Mouse (Mus musculus) adrenal gland, postnatal 4 days (tissue): ENCODE data around the gene Nlrc4. TPM values are rescaled to one million over a fixed set of nuclear protein-coding genes. Genes with fewer than 3 reads are reported as not detected.

Source experiments
- DNase-seq, 2 experiments: peaks; one replicate each; pipeline ENCODE4 v3.0.0; 2021 to 2022; ENCODE audit warnings: low spot score in 2 of 2, mixed read lengths in 2 of 2
- total RNA-seq, 2 experiments: library from RNA; stranded (reverse); gene quantifications; 2 replicates each; pipeline ENCODE4 v1.2.3; 2021

The Nlrc4 gene
- total RNA-seq, 2 experiments from 2014 or later = 0.68 to 0.70 TPM

DNA sequence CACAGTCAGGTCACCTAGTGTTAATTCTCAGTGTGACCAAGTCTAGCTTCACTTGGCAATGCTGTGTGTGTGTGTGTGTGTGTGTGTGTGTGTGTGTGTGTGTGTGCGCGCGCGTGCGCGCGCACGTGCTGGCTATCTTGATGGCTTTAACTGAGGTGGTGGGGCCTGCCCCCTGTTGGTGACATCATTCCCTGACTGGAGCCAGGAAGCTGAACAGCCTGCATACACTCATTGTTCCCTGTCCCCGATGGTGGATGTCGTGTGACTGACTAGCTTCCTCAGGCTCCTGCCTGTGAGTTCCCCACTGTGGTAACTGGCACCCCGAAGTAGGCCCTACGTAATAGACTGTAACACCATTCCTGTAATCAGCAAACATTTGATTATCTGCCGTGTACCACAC, 27.5 kb downstream of the Nlrc4 start:
- DNase-seq = no peak

DNA sequence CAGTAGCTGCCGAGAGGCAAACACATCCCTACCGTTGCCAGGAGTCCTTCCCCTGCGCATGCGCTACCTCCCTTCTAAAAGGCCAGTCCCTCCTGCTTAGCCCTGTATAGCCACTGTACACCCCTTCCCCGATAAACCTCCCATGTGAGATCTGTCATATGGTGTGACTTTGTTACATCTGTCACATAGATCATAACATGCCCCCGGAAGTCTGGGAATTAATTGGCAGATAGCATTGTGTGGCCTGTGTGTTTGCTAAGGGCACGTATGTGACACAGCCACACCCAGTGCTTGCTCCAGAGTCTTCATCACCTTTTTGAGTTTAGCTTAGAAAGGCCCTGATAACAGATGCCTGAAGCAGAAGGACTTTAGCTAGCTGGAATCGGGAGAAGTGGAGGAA, 28.9 kb downstream of the Nlrc4 start:
- DNase-seq = no peak

DNA sequence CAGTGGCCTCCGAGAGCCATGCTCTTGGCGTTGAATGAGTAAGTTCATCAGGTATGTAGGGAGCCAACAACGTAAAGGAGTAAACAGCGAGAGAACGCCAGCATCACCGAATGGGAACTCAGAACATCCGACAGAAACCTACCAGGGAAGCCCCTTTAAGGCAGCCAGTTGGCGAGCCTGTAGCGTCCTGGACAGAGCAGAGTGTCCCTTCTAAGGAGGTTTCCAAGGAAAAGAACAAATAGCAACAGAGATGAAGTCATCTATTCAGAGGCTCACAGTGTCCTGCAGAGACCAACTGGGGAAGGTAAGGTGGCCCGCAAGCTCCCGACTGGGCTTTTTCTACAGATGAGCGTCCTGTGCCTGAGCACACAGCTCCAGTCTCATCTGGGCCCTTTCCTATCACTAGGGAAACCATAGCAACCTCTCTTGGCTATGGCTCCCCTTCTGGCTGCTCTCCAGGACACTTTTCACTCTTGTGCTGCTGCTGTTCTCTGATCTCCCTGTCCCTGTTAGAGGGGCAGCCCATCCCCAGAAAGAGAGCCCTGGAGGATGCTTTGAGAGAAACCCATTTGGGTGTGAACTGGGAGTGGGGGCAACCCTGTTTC, 34.4 kb downstream of the Nlrc4 start:
- no peak for DNase-seq

GRCm38 (mm10) chr17:74420656-74421055, 38.3 kb downstream of the Nlrc4 start:
- DNase-seq = no peak

DNA sequence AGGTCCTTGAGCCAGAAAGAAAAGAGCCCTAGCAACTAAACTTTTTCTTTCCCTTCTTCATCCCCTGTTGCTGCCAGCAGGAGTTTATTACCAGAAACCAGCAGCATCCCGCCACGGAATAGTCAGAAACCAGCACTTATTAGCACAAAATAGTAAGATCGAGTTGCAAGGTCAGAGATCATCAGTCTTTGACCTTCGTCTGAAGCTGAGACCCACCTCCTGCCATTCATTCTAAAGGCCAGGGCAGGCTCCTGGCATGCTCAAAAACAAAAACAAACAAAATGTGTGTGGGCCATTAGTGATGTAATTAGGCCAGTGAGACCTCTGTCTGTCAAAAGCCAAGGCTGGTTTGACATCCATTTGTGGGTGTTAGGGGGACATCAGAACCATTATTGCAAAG, 40.8 kb downstream of the Nlrc4 start:
- DNase-seq = no peak

- no peak for DNase-seq
Measured at GRCm38 (mm10) chr17:74416841-74417360, 42.0 kb downstream of the Nlrc4 start.

DNA sequence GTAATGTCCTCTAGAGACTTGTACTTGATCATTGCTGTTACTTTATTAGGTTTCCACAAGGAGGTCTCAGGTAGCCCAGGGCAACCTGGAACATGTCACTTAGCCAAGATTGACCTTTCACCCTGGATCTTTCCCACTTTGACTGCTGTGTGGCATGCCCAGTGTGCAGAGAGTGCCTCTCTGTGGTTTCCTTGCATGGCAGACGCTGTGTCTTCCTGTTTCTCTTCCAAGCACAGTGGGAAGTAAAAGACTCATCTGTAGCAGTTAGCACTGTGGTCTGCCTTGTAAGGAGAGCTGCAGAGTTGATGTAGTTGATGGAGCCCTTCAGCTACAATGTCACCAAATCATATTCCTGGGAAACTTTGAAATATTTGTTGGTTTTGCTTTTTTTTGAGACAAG, 44.3 kb downstream of the Nlrc4 start:
- no peak for DNase-seq

- no peak for DNase-seq
Measured at GRCm38 (mm10) chr17:74413324-74413723, 45.6 kb downstream of the Nlrc4 start.

- no peak for DNase-seq
Measured at GRCm38 (mm10) chr17:74409722-74410121, 49.2 kb downstream of the Nlrc4 start.

DNA sequence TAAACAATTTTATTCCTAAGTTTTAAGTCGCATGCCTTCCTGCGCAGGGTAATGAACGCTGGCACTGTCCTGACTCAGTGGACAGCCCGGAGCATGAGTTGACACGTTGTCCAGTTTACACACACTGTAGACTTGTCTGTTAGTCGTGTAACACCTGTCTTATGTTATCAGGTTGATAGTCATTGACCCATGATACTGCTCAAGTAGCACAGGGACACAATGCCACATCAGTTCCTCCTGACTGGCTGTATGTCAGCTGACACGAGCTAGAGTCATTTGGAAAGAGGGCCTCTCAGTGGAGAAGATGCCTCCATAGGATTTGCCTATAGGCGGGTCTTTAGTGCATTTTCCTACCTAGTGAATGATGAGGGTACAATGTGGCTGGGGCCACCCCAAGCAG, 52.5 kb downstream of the Nlrc4 start:
- no peak for DNase-seq

DNA sequence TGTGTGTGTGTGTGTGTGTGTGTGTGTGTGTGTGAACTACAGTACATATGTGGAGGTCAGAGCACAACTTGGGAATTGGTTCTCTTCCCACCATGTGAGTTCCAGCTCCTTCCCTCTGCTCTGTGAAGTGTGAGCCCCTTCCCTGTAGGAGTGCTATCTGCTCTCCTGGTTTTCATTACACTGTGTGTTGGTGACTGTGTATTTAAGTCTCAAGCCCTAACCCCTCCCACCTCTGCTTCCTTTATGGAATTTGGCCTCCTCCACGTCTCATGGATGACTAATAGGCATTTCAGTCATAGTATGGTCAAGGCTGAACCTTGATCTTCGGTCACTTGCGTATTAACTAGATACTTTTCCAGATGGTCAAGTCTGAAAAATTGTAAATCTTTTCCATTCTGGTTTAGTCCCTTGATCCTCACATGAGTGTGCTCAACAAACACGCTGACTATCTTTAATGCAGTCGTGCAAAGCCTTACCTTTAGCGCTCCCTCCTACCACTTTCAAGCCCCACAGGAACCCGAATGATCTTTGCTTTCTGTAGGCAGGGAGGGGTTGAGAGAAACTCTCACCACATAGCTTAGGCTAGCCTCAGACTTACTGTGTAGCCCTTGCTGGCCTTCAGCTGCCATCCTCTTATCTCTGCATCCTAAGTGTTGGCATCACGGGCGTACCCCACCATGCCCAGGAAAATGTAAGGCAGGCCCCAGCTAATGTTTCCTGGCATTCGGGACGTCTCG, 56.3 kb downstream of the Nlrc4 start:
- no peak for DNase-seq

DNA sequence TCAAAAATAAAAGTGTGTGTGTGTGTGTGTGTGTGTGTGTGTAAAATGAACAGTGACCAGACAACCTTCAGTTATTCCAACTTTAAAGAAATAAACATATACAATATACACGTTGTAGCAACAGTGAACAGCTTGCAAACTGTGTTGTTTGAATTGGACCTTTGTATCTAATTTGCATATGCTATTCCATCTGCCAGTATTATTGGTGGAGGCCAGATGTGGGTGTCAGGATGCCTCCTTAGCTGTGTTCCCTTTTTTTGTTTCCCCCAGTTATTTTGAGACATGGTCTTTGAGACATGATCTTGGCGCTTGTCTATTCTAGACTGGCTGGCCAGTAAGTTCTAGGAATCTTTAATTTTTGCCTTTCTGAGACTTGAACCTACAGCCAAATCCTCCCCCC, 61.8 kb downstream of the Nlrc4 start:
- DNase-seq = no peak

DNA sequence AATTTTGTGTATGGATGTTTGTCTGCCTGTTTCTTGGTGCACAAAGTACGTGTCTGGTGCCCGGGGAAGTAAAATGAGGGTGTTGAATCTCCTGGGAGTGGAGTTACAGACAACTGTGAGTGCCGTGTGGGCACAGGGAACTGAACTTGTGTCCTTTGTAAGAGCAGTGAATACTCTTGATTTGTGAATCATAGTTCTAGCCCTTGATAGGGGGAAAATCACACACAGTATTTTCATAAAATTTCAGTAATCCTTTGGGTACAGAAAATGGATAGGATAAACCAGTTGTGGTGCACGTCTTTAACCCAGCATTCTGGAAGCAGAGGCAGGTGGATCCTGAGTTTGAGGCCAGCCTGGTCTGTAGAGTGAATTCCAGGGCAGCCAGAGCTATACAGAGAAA, 62.2 kb downstream of the Nlrc4 start:
- no peak for DNase-seq

DNA sequence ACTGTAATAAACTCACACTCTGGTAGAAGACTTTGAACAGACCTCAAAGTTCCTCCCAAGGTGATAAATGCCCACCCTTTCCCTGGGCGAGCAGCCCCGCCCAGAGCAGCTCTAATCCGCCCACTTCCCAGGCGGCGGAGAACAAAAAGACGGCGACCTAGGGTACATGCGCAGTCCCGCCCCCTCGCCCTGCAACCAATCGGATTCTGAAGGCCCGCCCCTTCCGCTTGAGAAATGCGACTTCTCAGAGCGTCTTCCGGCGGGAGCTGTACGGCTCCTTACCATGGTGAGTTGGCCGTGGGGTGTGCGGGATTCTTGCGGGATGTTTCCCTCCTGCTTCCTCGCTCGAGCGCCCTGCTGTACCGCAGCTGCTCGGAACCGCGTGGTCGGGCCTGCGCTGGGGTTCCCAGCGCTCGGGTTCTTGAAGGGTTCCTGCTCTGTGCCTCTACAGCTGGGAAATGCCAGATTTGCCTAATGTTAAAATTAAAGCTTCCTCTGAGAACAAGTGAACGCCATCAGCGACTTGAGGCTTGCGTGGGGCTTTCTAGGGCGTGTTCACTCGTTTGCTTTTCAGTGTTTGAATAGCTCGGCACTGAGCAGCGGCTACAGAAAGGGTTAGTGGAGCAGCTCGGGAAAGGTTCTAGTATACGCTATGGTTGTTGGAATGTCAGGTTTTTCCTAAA, 63.4 kb downstream of the Nlrc4 start, which contains the start of gene Slc30a6:
Gene Slc30a6 (plus strand): TSS at position 226 of the 683 bp plus-strand sequence.
- DNase-seq = peak; percentile 79 to 89

- DNase-seq = no peak
Measured at GRCm38 (mm10) chr17:74394855-74395254, 64.1 kb downstream of the Nlrc4 start.

GRCm38 (mm10) chr17:74394381-74394780, 64.6 kb downstream of the Nlrc4 start:
- no peak for DNase-seq

DNA sequence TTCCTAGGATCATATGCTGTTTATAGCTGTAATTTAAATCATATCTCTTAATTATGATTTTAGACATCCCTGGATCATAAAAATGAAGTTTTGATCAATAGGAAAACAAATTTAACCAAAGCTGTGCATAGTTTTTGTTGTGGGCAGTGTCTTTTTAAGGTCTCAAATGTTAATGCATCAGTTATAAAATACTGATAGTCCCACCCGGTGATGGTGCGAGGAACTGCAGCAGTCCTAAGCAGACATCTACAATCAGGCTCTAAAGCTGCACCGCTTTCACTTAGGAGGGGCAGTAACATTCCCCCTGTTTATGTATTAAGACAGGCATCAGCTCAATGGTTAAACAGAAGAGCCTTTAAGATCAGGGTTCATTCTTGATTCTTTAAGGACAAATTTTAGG, 69.1 kb downstream of the Nlrc4 start:
- DNase-seq = no peak

DNA sequence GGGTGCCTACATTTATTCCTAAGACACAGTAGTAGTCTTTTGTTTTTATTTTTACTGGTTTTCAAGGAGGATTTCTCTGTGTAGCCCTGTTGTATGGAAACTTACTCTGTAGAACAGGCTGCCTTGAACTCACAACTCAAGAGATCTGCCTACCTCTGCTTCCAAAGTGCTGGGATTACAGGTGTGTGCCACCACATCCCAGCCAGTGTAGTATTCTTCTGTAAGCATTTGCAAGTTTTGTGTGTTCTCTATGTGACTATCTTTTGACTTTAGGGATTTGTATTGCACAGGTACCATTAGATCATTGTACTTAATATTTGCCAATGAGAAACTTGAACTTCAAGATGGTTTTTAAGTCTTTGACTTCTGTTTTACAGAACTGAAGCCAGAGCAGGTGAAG, 72.3 kb downstream of the Nlrc4 start:
- no peak for DNase-seq

DNA sequence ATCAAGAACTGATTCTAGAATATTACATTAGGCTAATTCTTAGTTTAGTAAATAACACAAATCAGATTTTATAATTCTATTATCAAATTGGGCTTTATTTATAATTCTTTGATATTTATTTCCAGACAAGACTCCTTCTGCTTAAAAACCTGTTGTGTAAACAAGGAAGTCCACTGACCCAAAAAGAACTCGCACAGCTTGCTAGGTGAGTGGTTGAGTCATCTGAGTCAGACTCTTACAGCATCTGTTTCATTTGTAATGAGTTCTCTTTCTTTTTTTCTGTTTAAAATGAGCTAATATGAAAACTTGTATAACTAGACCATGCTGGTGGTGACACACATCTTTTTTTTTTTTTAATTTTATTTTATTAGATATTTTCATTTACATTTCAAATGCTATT, 82.0 kb downstream of the Nlrc4 start:
- no peak for DNase-seq
